Mouse (Mus musculus) erythroblast, embryonic 14.5 days (primary cell): ENCODE data around the gene Pik3r2.

ENCODE experiments used
- GATA1 ChIP-seq: IDR thresholded peaks from 2 replicates; pipeline ENCODE4 v1.6.1; 2012; ENCODE audit warnings: low read length, inconsistent platforms, mixed read lengths
- TAL1 ChIP-seq: IDR thresholded peaks from 3 replicates; pipeline ENCODE4 v1.6.1; 2012; ENCODE audit warnings: low read length, inconsistent platforms, mixed read lengths

DNA sequence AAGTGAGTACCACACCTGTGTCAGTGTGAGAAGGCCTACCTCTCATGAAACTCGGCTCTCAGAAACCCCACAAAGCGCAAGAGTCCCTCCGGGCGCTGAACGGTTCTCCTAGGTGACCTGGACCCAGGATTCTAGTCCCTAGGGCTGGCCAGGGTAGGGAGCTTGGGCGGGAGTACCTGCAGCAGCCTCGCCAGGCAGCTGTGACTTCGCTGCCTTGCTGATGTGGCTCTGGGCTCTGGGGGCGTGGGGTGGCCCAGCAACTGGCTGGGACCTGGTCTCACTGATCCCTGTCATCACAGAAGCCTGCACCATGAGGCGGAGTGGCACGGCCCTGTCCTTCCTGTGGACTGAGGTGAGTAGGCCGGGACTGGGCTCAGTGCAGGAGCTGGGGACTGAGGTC is 52.3 kb downstream of the Pik3r2 start:
- TF ChIP-seq GATA1 = no peak
- no peak for TF ChIP-seq TAL1
